Mouse (Mus musculus): Measurements from ENCODE around the gene Wnt5b. TPM values are rescaled to one million over a fixed set of nuclear protein-coding genes. Genes with fewer than 3 reads are reported as not detected.

Wnt5b gene
- polyA plus RNA-seq, 1 experiment from 2014 or later = 0.18 TPM

- 60% methylated on average over 11 of the region's 11 CpGs for WGBS (ENCODE audit: insufficient replicate concordance)
- no peaks in the 10 kb centered on the region for H3K4me1 ChIP-seq (ENCODE audit: control insufficient read depth, low read depth, low read length)
- H3K9me3 ChIP-seq (replicated peaks; ENCODE audit: control insufficient read depth, low read length) = no peaks in the 10 kb centered on the region
- H3K27me3 ChIP-seq (ENCODE audit: control insufficient read depth, insufficient read depth, low read depth, low read length) = no peaks in the 10 kb centered on the region
- ATAC-seq (ENCODE audit: low read depth) = no peak
- no peak overlapping the region for H3K27ac ChIP-seq (ENCODE audit: low read length)
- H3K4me2 ChIP-seq (ENCODE audit: low read depth, low read length) = no peak overlapping the region
- H3K36me3 ChIP-seq (ENCODE audit: control insufficient read depth, insufficient read depth) = no peaks in the 10 kb centered on the region
- H3K9ac ChIP-seq (ENCODE audit: low read depth, low read length) = no peak overlapping the region
- H3K4me3 ChIP-seq (ENCODE audit: low read depth, low read length) = no peak overlapping the region
Measured at GRCm38 (mm10) chr6:119512701-119513100, 31.4 kb downstream of the Wnt5b start.

GRCm38 (mm10) chr6:119509437-119510037 lies 34.6 kb downstream of the Wnt5b start:
- WGBS (ENCODE audit: insufficient replicate concordance) = 78% methylated on average over 13 of the region's 13 CpGs
- H3K4me1 ChIP-seq (ENCODE audit: control insufficient read depth, low read depth, low read length) = no peaks in the 10 kb centered on the region
- H3K9ac ChIP-seq (ENCODE audit: low read depth, low read length) = no peak overlapping the region
- H3K4me2 ChIP-seq (ENCODE audit: low read depth, low read length) = no peak overlapping the region
- H3K27ac ChIP-seq (ENCODE audit: low read length) = no peak overlapping the region
- no peaks in the 10 kb centered on the region for H3K9me3 ChIP-seq (replicated peaks; ENCODE audit: control insufficient read depth, low read length)
- H3K36me3 ChIP-seq (ENCODE audit: control insufficient read depth, insufficient read depth) = no peaks in the 10 kb centered on the region
- no peak overlapping the region for H3K4me3 ChIP-seq (ENCODE audit: low read depth, low read length)
- ATAC-seq (ENCODE audit: low read depth) = no peak
- no peaks in the 10 kb centered on the region for H3K27me3 ChIP-seq (ENCODE audit: control insufficient read depth, insufficient read depth, low read depth, low read length)

GRCm38 (mm10) chr6:119508634-119509375 lies 35.3 kb downstream of the Wnt5b start:
- Histone ChIP-seq H3K36me3 (ENCODE audit: control insufficient read depth, insufficient read depth) (no peaks in the 10 kb centered on the region), H3K9ac (ENCODE audit: low read depth, low read length) (no peak overlapping the region), H3K4me1 (ENCODE audit: control insufficient read depth, low read depth, low read length) (no peaks in the 10 kb centered on the region), H3K9me3 (replicated peaks; ENCODE audit: control insufficient read depth, low read length) (no peaks in the 10 kb centered on the region), H3K4me2 (ENCODE audit: low read depth, low read length) (no peak overlapping the region), H3K4me3 (ENCODE audit: low read depth, low read length) (no peak overlapping the region), H3K27ac (ENCODE audit: low read length) (no peak overlapping the region), H3K27me3 (ENCODE audit: control insufficient read depth, insufficient read depth, low read depth, low read length) (no peaks in the 10 kb centered on the region)
- no peak for ATAC-seq (ENCODE audit: low read depth)
- 47% methylated on average over 10 of the region's 10 CpGs for WGBS (ENCODE audit: insufficient replicate concordance)

- H3K4me2 ChIP-seq (ENCODE audit: low read depth, low read length) = no peak overlapping the region
- H3K9ac ChIP-seq (ENCODE audit: low read depth, low read length) = no peak overlapping the region
- no peak overlapping the region for H3K4me3 ChIP-seq (ENCODE audit: low read depth, low read length)
- H3K4me1 ChIP-seq (ENCODE audit: control insufficient read depth, low read depth, low read length) = no peaks in the 10 kb centered on the region
- no peaks in the 10 kb centered on the region for H3K36me3 ChIP-seq (ENCODE audit: control insufficient read depth, insufficient read depth)
- no peaks in the 10 kb centered on the region for H3K27me3 ChIP-seq (ENCODE audit: control insufficient read depth, insufficient read depth, low read depth, low read length)
- no peak overlapping the region for H3K27ac ChIP-seq (ENCODE audit: low read length)
- ATAC-seq (ENCODE audit: low read depth) = no peak
- H3K9me3 ChIP-seq (replicated peaks; ENCODE audit: control insufficient read depth, low read length) = no peaks in the 10 kb centered on the region
- 74% methylated on average over 6 of the region's 6 CpGs for WGBS (ENCODE audit: insufficient replicate concordance)
Measured at GRCm38 (mm10) chr6:119508221-119508620, 35.9 kb downstream of the Wnt5b start.

GRCm38 (mm10) chr6:119505525-119506225 lies 38.5 kb downstream of the Wnt5b start:
- ATAC-seq (ENCODE audit: low read depth) = no peak
- 65% methylated on average over 9 of the region's 9 CpGs for WGBS (ENCODE audit: insufficient replicate concordance)

GRCm38 (mm10) chr6:119504756-119505155 lies 39.4 kb downstream of the Wnt5b start:
- peak; percentile 24; the same call in 1 of the 2 replicates for ATAC-seq (ENCODE audit: low read depth)
- no peak overlapping the region for H3K9ac ChIP-seq (ENCODE audit: low read depth, low read length)
- H3K27ac ChIP-seq (ENCODE audit: low read length) = no peak overlapping the region

More at GRCm38 (mm10) chr6:119505525-119506225, 38.5 kb downstream of the Wnt5b start:
- Histone ChIP-seq H3K27me3 (ENCODE audit: control insufficient read depth, insufficient read depth, low read depth, low read length) (no peaks in the 10 kb centered on the region), H3K4me3 (ENCODE audit: low read depth, low read length) (no peak overlapping the region), H3K4me2 (ENCODE audit: low read depth, low read length) (no peak overlapping the region), H3K4me1 (ENCODE audit: control insufficient read depth, low read depth, low read length) (no peaks in the 10 kb centered on the region), H3K36me3 (ENCODE audit: control insufficient read depth, insufficient read depth) (no peaks in the 10 kb centered on the region), H3K27ac (ENCODE audit: low read length) (no peak overlapping the region), H3K9me3 (replicated peaks; ENCODE audit: control insufficient read depth, low read length) (no peaks in the 10 kb centered on the region), H3K9ac (ENCODE audit: low read depth, low read length) (no peak overlapping the region)

GRCm38 (mm10) chr6:119502031-119502430 lies 42.1 kb downstream of the Wnt5b start:
- 37% methylated on average over 9 of the region's 9 CpGs for WGBS (ENCODE audit: insufficient replicate concordance)
- no peak for ATAC-seq (ENCODE audit: low read depth)

More at GRCm38 (mm10) chr6:119504756-119505155, 39.4 kb downstream of the Wnt5b start:
- no peaks in the 10 kb centered on the region for H3K9me3 ChIP-seq (replicated peaks; ENCODE audit: control insufficient read depth, low read length)
- no peaks in the 10 kb centered on the region for H3K36me3 ChIP-seq (ENCODE audit: control insufficient read depth, insufficient read depth)
- no peak overlapping the region for H3K4me2 ChIP-seq (ENCODE audit: low read depth, low read length)
- 61% methylated on average over 8 of the region's 8 CpGs for WGBS (ENCODE audit: insufficient replicate concordance)
- H3K4me1 ChIP-seq (ENCODE audit: control insufficient read depth, low read depth, low read length) = no peaks in the 10 kb centered on the region
- no peak overlapping the region for H3K4me3 ChIP-seq (ENCODE audit: low read depth, low read length)
- H3K27me3 ChIP-seq (ENCODE audit: control insufficient read depth, insufficient read depth, low read depth, low read length) = no peaks in the 10 kb centered on the region

GRCm38 (mm10) chr6:119500086-119500485 lies 44.1 kb downstream of the Wnt5b start:
- H3K4me3 ChIP-seq (ENCODE audit: low read depth, low read length) = no peak overlapping the region
- H3K9me3 ChIP-seq (replicated peaks; ENCODE audit: control insufficient read depth, low read length) = no peaks in the 10 kb centered on the region
- no peak for ATAC-seq (ENCODE audit: low read depth)
- H3K9ac ChIP-seq (ENCODE audit: low read depth, low read length) = no peak overlapping the region
- no peaks in the 10 kb centered on the region for H3K27me3 ChIP-seq (ENCODE audit: control insufficient read depth, insufficient read depth, low read depth, low read length)
- H3K27ac ChIP-seq (ENCODE audit: low read length) = no peak overlapping the region
- H3K4me1 ChIP-seq (ENCODE audit: control insufficient read depth, low read depth, low read length) = no peaks in the 10 kb centered on the region
- no peaks in the 10 kb centered on the region for H3K36me3 ChIP-seq (ENCODE audit: control insufficient read depth, insufficient read depth)
- no peak overlapping the region for H3K4me2 ChIP-seq (ENCODE audit: low read depth, low read length)
- WGBS (ENCODE audit: insufficient replicate concordance) = 38% methylated on average over 5 of the region's 5 CpGs

More at GRCm38 (mm10) chr6:119502031-119502430, 42.1 kb downstream of the Wnt5b start:
- Histone ChIP-seq H3K36me3 (ENCODE audit: control insufficient read depth, insufficient read depth) (no peaks in the 10 kb centered on the region), H3K4me2 (ENCODE audit: low read depth, low read length) (no peak overlapping the region), H3K27me3 (ENCODE audit: control insufficient read depth, insufficient read depth, low read depth, low read length) (no peaks in the 10 kb centered on the region), H3K4me1 (ENCODE audit: control insufficient read depth, low read depth, low read length) (no peaks in the 10 kb centered on the region), H3K9me3 (replicated peaks; ENCODE audit: control insufficient read depth, low read length) (no peaks in the 10 kb centered on the region), H3K4me3 (ENCODE audit: low read depth, low read length) (no peak overlapping the region), H3K9ac (ENCODE audit: low read depth, low read length) (no peak overlapping the region), H3K27ac (ENCODE audit: low read length) (no peak overlapping the region)

- H3K36me3 ChIP-seq (ENCODE audit: control insufficient read depth, insufficient read depth) = no peaks in the 10 kb centered on the region
- H3K4me3 ChIP-seq (ENCODE audit: low read depth, low read length) = no peak overlapping the region
- no peak for ATAC-seq (ENCODE audit: low read depth)
- 11% methylated on average over 5 of the region's 5 CpGs for WGBS (ENCODE audit: insufficient replicate concordance)
- H3K27me3 ChIP-seq (ENCODE audit: control insufficient read depth, insufficient read depth, low read depth, low read length) = no peaks in the 10 kb centered on the region
- H3K27ac ChIP-seq (ENCODE audit: low read length) = no peak overlapping the region
- H3K9ac ChIP-seq (ENCODE audit: low read depth, low read length) = no peak overlapping the region
- H3K4me2 ChIP-seq (ENCODE audit: low read depth, low read length) = no peak overlapping the region
- H3K9me3 ChIP-seq (replicated peaks; ENCODE audit: control insufficient read depth, low read length) = no peaks in the 10 kb centered on the region
- no peaks in the 10 kb centered on the region for H3K4me1 ChIP-seq (ENCODE audit: control insufficient read depth, low read depth, low read length)
Measured at GRCm38 (mm10) chr6:119499271-119499670, 44.9 kb downstream of the Wnt5b start.
